Mouse (Mus musculus) fibroblast of lung, adult 2 months (primary cell): ENCODE results near the gene Usp5.
A peak's percentile ranks its signal among the peaks of the same experiment; 100 is the strongest.

Experiments used
- DNase-seq: peaks from one replicate; pipeline ENCODE4 v3.0.0-alpha.2; 2011; ENCODE audit warnings: low read depth

Usp5 gene

DNA sequence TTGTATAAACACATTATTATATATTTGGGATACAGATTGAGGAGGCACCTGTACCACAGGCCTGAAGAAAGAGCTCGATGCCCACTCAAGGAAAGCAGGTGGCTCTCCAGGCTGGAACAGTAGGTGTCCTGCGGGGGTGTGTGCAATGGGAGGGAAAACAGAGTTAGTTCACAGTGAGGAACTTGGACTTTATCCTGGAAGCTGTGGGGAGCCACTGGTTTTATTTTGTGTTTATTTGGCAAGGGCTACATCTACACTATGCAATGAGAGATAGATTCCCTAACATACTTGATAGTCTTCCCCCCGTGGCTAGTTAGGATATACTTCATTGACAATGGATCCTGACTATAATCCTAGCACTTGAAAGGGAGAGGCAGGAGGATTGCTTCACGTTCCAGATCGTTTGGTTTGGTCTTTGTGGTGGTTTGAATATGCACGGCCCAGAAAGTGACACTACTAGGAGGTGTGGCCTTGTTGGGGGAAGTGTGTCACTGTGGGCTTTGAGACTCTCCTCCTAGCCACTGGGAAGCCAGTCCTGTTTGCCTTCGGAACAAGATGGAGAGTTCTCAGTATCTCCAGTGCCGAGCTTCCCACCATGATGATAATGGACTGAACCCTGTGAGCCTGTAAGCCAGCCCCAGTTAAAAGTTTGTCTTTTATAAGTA is 42.4 kb downstream of the Usp5 start:
- DNase-seq = no peak

DNA sequence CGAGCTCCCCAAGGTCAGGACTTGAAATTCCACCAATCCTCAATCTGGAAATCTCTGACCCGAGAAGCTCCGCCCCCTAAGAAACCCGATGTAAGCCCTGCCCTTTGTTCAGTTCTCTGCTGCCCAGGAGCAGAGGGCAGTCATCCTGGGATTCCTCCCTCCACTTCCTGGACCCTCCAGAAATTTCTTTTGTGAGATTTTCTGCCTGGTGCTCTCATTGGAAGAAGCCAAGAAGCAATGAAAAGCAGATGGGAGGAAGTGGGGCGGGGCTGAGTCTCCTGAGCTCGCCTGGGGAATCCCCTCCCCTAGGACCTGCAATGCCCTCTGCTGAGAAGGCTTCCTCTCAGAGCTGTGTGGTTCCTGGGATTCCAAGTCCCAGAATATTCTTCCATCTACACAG is 46.8 kb downstream of the Usp5 start:
- peak; percentile 27 for DNase-seq

DNA sequence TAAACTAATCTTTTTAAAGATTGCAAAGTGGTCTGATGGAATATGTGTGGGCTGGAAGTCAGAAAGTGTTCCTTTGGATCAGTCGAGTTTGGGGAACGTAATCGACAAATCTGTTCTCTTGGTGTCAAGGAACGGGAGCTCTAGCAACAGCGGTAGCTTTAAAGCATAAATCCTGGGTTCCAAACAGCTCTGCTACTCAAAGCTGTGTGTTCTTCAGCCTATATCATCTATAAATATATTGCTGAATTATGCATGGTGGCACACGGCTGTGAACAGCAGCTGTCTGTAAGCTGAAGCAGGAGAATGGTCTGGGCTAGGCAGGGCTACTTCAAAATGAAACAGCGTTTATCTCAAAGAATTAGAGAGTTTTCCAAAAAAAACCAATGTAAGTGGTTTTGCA is 48.4 kb downstream of the Usp5 start:
- no peak for DNase-seq

DNA sequence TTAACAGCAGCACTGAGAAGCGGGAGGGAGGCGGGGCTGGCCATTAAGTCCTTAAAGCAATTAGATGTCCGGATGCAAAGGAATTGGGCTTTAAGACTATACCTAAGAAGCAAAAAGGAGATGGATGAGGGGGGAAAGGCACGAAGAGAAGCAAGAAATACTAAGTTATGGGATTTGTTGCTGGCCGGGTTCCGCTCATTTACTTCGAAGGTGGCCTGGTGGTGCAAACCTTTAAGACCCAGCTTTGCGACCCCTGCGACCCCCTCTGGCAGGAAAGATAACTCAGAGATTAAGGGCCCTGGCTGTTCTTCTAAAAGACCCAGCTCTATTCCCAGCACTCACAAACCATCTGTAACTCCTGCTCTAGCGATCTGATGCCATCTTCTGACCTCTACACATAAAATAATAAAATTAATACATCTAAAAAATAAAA is 49.3 kb downstream of the Usp5 start:
- no peak for DNase-seq

DNA sequence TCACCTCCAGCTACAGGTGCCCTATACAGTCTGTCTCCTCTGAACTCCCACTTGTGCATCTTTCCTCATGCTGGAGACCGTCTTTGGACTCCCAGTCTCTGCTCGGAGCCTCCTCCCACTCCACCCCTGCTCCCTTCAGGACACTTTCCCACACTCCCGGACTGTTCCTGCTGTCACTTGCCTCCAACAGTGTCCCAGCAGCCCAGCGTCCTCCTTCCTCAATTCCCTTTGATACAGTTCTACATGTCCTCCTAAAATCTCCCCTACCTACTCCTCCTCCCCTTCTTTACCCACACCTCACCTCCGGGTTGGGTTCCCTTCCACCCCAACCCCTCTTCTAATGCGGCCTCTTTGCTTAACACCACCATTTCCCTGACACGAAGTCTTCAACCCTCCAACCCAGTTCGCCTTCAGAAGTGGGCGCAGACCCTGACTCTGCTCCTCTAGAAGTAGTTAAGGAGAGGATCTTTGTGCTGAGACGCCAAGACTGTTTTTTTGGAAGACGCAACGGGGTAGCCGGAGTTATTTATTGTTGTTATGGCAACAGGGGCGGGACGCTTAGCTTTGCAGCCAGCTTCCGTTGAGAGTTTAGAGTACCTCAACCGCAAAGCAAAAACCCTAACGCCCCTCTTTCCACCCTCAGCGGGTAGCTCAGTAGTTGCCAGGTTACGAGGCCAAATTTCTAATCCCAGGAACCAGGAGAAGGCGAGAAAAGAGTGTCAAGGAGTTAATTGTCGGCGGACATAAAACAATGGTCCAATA is 49.9 kb downstream of the Usp5 start, which contains the start of gene Lrrc23:
Gene Lrrc23 (minus strand): TSS at position 506 of the 762 bp plus-strand sequence.
- DNase-seq = no peak

DNA sequence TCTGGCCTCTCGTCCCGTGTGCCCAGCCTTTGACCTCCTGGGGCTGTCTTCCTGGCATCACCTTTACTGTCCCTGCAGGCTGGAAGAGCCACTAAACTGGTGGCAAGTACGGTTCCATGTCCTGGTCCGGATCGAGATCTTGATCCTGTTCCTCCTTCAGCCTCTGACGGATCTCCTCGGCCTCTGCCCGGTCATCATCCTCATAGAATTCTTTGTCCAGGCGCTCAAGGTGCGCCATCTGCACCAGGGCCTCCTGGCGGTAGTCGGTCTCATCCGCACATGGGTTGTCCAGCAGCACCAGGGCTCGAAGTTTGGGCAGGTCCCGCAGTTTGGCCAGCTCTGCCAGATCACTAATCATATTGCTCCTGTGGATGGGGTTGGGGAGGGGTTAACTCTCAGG is 58.8 kb downstream of the Usp5 start:
- DNase-seq = no peak

DNA sequence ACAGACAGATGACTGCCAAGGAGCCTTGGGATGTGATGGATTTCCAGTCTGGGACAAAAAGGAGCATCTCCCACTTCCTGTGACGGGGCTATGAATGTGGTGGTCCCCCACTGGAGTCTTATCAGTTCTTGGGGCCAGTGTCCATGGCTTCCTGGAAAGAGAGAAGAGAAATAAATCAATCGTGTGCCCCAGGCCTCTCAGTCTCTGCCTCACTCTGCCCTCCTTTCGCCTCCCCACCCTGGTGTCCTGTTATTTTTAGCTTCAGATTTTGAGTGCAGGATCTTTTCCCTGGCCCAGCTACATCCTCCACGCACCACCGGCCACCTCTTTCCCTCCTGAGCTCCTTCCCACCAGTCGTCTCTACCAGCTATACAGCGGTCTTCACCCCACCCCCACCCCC is 59.3 kb downstream of the Usp5 start:
- DNase-seq = no peak

DNA sequence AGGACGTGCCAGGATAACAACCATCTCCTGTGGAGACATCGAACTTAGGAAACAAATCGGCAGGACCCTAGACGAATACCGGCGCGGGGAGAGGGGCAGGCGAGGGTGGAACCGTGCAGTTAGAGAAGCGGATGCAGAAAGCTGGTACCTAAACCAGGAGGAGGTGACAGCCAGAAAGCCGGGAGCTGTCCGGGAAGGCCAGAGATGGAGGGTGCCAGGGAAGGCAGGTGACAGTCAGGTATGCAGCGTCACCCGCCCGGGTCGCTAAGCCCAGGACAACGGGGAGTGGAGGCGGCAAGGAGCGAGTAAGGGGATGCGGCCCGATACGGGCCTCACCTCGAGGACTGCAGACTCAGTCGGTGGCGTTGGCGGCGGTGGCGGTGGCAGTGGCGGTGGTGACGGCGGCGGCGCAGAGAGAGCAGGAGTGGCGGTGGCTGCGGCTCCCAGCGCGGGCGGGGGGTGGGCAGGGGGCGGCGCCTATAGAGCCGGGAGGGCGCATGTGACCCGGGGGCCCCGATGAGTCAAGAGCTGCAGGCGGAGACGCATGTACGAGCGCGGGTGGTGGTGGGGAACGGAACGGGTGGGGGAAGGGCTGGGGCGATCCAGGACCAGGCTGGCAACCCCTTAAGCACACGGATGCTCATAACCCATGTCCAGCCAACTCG is 60.1 kb downstream of the Usp5 start, which contains the start of gene Eno2:
Gene Eno2 (minus strand): TSS at position 573 of the 665 bp plus-strand sequence.
- DNase-seq = no peak

DNA sequence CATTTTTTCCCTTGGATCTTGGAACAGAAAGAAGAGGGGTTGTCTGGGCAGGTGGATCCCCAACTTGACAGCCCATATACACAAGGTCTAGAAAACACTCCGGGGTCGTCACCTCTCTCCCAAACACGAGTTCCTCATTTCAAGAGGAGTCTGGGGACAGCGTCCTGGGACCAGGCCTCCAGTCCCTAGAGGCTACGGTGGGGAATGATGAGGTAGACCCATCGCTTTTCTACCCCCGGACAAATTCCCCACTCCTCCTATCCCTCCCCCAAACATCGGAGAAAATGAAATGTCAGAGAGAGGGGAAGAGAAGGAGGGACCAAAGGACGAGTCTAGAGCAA is 60.6 kb downstream of the Usp5 start:
- DNase-seq = no peak

DNA sequence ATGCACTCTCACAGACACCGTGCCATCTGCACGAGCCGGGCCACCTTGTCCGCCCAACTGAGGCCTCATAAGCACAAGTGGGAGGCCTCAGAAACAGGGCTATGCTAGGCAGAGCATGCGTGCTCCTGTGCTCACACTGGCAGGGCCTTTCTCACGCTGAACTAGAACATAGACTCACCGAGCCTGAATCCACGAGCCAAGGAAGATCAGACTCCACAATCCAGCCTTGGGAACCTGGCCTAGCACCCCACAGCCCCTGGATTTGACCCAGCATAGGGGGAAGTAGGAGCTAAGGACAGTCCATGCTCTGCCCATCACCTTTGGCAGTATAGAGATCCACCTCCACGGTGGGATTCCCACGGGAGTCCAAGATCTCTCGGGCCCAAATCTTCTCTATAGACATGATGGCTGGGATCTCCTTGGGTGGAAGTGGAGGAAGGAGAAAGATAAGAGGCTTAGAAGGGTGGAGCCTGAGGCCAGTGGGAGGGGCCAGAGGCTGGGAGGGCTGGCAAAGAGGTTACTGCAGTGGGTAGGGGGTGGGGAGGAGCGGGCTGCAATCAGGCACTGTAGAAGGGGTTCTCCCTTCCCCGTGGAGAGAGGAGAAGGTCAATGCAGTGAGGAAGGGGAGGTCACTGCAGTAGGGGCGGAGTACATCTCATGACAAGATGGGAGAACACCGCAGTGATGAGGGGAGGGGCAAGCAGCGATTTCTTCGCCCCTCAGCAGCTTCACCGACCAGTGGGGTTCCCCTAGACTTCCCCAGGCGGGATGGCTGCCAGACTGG is 61.2 kb downstream of the Usp5 start:
- DNase-seq = no peak

DNA sequence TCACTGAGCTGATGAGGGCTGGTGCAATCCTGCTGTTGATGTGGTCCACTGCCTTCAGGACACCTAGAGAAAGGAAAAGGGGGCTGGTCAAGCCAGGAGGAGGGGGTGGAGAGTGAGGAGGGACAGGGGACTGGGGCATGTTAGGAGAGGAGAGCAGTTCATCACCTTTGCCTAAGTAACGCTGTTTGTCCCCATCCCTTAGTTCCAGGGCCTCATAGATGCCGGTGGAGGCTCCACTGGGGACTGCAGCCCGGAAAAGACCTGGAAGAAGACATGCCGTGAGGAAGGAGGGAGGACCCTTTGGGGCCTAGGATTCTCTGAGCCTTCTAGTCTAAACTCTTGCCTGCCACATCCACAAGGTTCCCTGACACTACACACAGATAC is 61.8 kb downstream of the Usp5 start:
- DNase-seq = no peak

DNA sequence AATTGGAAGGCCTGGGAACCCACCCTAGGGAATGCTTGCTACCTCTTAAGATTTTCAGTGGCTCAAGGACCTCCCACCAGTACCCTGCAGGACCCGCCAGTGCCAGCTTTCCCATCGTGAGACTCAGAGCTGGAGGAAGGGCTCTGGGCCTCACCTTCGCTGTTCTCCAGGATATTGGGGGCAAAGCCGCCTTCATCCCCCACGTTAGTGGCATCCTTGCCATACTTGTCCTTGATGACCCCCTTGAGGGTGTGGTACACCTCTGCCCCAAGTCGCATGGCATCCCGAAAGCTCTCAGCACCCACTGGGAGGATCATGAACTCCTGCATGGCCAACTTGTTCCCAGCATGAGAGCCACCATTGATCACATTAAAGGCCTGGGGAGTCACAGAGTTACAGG is 63.3 kb downstream of the Usp5 start:
- DNase-seq = no peak
